In genomic region chr7:80184968-80185367, GRCm38 (mm10) we compare ENCODE assay signal across 11 mouse cellular contexts. TPM values are rescaled to one million over a fixed set of nuclear protein-coding genes. Genes with fewer than 3 reads are reported as not detected.
DNase-seq lines count a peak whose midpoint lies in the region; ATAC-seq lines count a peak whose summit lies in the region.
"Had no signal": no experiment of that assay in that cellular context is flagged by ENCODE, and none has a peak within 500 bp of the region (broad histone marks: within the 10 kb centered on the region; RNA-seq: fewer than 3 reads in every experiment).

No protein-coding gene starts in this region.

- ATAC-seq in forebrain, embryonic 13.5 days, result no peak
- ATAC-seq in kidney, embryonic 14.5 days (ENCODE audit: low FRiP score, low TSS enrichment), result no peak
- ATAC-seq in liver, embryonic 15.5 days (ENCODE audit: insufficient read depth), result no peak

- H3K9me3 ChIP-seq in forebrain, embryonic 10.5 days, result no peaks in the 10 kb centered on the region
- H3K9me3 ChIP-seq in forebrain, embryonic 13.5 days (replicated peaks), result no peaks in the 10 kb centered on the region
- H3K9me3 ChIP-seq in kidney, embryonic 14.5 days (ENCODE audit: control insufficient read depth, low read length), result no peaks in the 10 kb centered on the region
- H3K9me3 ChIP-seq in liver, embryonic 15.5 days (replicated peaks), result no peaks in the 10 kb centered on the region
- H3K9me3 ChIP-seq: embryonic facial prominence, embryonic 15.5 days had no signal

- no peak overlapping the region for H3K4me2 ChIP-seq in forebrain, embryonic 13.5 days
- no peak overlapping the region for H3K4me2 ChIP-seq in kidney, embryonic 14.5 days (replicated peaks; ENCODE audit: low read depth, low read length)
- H3K4me2 ChIP-seq in liver, embryonic 15.5 days, result peak overlapping the region; percentile 10
- H3K4me2 ChIP-seq: embryonic facial prominence, embryonic 15.5 days had no signal

- H3K4me1 ChIP-seq in forebrain, embryonic 10.5 days, result peaks cover 61% of the 10 kb centered on the region
- H3K4me1 ChIP-seq in forebrain, embryonic 13.5 days, result peaks cover 37% of the 10 kb centered on the region
- H3K4me1 ChIP-seq in kidney, embryonic 14.5 days (ENCODE audit: control insufficient read depth, insufficient read depth, low read length), result peaks cover 27% of the 10 kb centered on the region
- H3K4me1 ChIP-seq in brown adipose tissue, adult 24 weeks (ENCODE audit: control insufficient read depth, insufficient read depth, insufficient read length, low read length), result peaks cover 8% of the 10 kb centered on the region
- peaks cover 82% of the 10 kb centered on the region for H3K4me1 ChIP-seq in liver, embryonic 15.5 days (replicated peaks)

- 67% methylated on average over 6 of the region's 6 CpGs for WGBS in forebrain, embryonic 10.5 days
- 67% methylated on average over 6 of the region's 6 CpGs for WGBS in forebrain, embryonic 13.5 days
- 56% methylated on average over 6 of the region's 6 CpGs for whole genome bisulfite sequencing in kidney, embryonic 14.5 days
- WGBS in liver, embryonic 15.5 days (ENCODE audit: insufficient replicate concordance), result 44% methylated on average over 6 of the region's 6 CpGs

- no peak overlapping the region for H3K4me3 ChIP-seq in forebrain, embryonic 10.5 days
- H3K4me3 ChIP-seq in forebrain, embryonic 13.5 days, result no peak overlapping the region
- H3K4me3 ChIP-seq in kidney, embryonic 14.5 days (ENCODE audit: low read length), result no peak overlapping the region
- H3K4me3 ChIP-seq in brown adipose tissue, adult 24 weeks (ENCODE audit: insufficient read depth, low read depth, low read length), result no peak overlapping the region
- no peak overlapping the region for H3K4me3 ChIP-seq in liver, embryonic 15.5 days (replicated peaks)
- H3K4me3 ChIP-seq: embryonic facial prominence, embryonic 15.5 days had no signal

- H3K36me3 ChIP-seq in forebrain, embryonic 10.5 days (replicated peaks), result no peaks in the 10 kb centered on the region
- no peaks in the 10 kb centered on the region for H3K36me3 ChIP-seq in forebrain, embryonic 13.5 days (ENCODE audit: poor library complexity, severe bottlenecking)
- H3K36me3 ChIP-seq in kidney, embryonic 14.5 days (ENCODE audit: control insufficient read depth, insufficient read depth, low read length), result no peaks in the 10 kb centered on the region
- no peaks in the 10 kb centered on the region for H3K36me3 ChIP-seq in liver, embryonic 15.5 days (replicated peaks)
- H3K36me3 ChIP-seq: embryonic facial prominence, embryonic 15.5 days had no signal

- no peaks in the 10 kb centered on the region for H3K27me3 ChIP-seq in forebrain, embryonic 10.5 days (ENCODE audit: poor library complexity, severe bottlenecking)
- no peaks in the 10 kb centered on the region for H3K27me3 ChIP-seq in forebrain, embryonic 13.5 days
- no peaks in the 10 kb centered on the region for H3K27me3 ChIP-seq in kidney, embryonic 14.5 days (ENCODE audit: control insufficient read depth, insufficient read depth, low read length)
- H3K27me3 ChIP-seq in liver, embryonic 15.5 days, result peaks cover 11% of the 10 kb centered on the region; the same call in 1 of the 2 replicates
- H3K27me3 ChIP-seq: embryonic facial prominence, embryonic 15.5 days had no signal

- peak overlapping the region; percentile 67; the same call in 1 of the 2 replicates for H3K27ac ChIP-seq in forebrain, embryonic 10.5 days
- no peak overlapping the region for H3K27ac ChIP-seq in forebrain, embryonic 13.5 days
- H3K27ac ChIP-seq in kidney, embryonic 14.5 days (ENCODE audit: low read depth, low read length), result 0 out of 2 replicates have a peak overlapping the region, but pooled peaks have one; percentile 19
- H3K27ac ChIP-seq in brown adipose tissue, adult 24 weeks (replicated peaks; ENCODE audit: low read depth, low read length), result peak overlapping the region; percentile 42; the same call in 1 of the 2 replicates
- H3K27ac ChIP-seq in liver, embryonic 15.5 days (replicated peaks), result peak overlapping the region; percentile 90
- H3K27ac ChIP-seq: embryonic facial prominence, embryonic 15.5 days had no signal

- DNase-seq in forebrain, embryonic 10.5 days (ENCODE audit: extremely low spot score, low spot score), result no peak
- no peak for DNase-seq in kidney, postnatal 14 days
- no peak for DNase-seq in left cerebral cortex, adult 9 months (ENCODE audit: low spot score in 2 of 2)
- DNase-seq in thymus, postnatal 4 days, result no peak
- DNase-seq: cerebellum, adult 2 months; gastrocnemius, postnatal 10 days had no signal

- H3K9ac ChIP-seq in forebrain, embryonic 13.5 days, result no peak overlapping the region
- H3K9ac ChIP-seq in kidney, embryonic 14.5 days (ENCODE audit: low read depth, low read length), result no peak overlapping the region
- H3K9ac ChIP-seq in liver, embryonic 15.5 days, result peak overlapping the region; percentile 72; the same call in 1 of the 2 replicates
- H3K9ac ChIP-seq: embryonic facial prominence, embryonic 15.5 days had no signal

RNA-seq across cellular contexts. Expression of gene Sema4b, which starts 1.7 kb away (rescaled TPM):
- 15.1 and 15.9 TPM in 2 replicates for polyA plus RNA-seq in forebrain, embryonic 10.5 days (2016; fragmentation: Nextera tagmentation; extraction: Ambion mirVana)
- polyA plus RNA-seq in forebrain, embryonic 13.5 days (2015; fragmentation: Nextera tagmentation; extraction: Ambion mirVana), result 20.7 and 22.3 TPM in 2 replicates
- polyA plus RNA-seq in kidney, embryonic 14.5 days (2014; fragmentation: Nextera tagmentation; extraction: Ambion mirVana), result 13.0 and 19.9 TPM in 2 replicates
- 13.1 and 15.1 TPM in 2 replicates for polyA plus RNA-seq in brown adipose tissue, adult 24 weeks (2012; ENCODE audit: insufficient read depth, insufficient read length, missing spikeins)
- polyA plus RNA-seq in liver, embryonic 15.5 days (2015; fragmentation: Nextera tagmentation; extraction: Ambion mirVana), result 15.2 and 15.5 TPM in 2 replicates

RNA-seq across cellular contexts. Expression of gene Cib1, which starts 47.6 kb away (rescaled TPM):
- 69.0 and 70.2 TPM in 2 replicates for polyA plus RNA-seq in forebrain, embryonic 10.5 days (2016; fragmentation: Nextera tagmentation; extraction: Ambion mirVana)
- polyA plus RNA-seq in forebrain, embryonic 13.5 days (2015; fragmentation: Nextera tagmentation; extraction: Ambion mirVana), result 34.4 and 37.8 TPM in 2 replicates
- 100 and 139 TPM in 2 replicates for polyA plus RNA-seq in kidney, embryonic 14.5 days (2014; fragmentation: Nextera tagmentation; extraction: Ambion mirVana)
- 56.7 and 63.4 TPM in 2 replicates for polyA plus RNA-seq in brown adipose tissue, adult 24 weeks (2012; ENCODE audit: insufficient read depth, insufficient read length, missing spikeins)
- polyA plus RNA-seq in liver, embryonic 15.5 days (2015; fragmentation: Nextera tagmentation; extraction: Ambion mirVana), result 84.7 and 85.0 TPM in 2 replicates

RNA-seq across cellular contexts. Expression of gene Gdpgp1, which starts 47.7 kb away (rescaled TPM):
- polyA plus RNA-seq in forebrain, embryonic 10.5 days (2016; fragmentation: Nextera tagmentation; extraction: Ambion mirVana), result 6.3 and 6.7 TPM in 2 replicates
- 3.3 and 3.8 TPM in 2 replicates for polyA plus RNA-seq in forebrain, embryonic 13.5 days (2015; fragmentation: Nextera tagmentation; extraction: Ambion mirVana)
- polyA plus RNA-seq in kidney, embryonic 14.5 days (2014; fragmentation: Nextera tagmentation; extraction: Ambion mirVana), result 3.3 and 5.3 TPM in 2 replicates
- 0.71 and 2.9 TPM in 2 replicates for polyA plus RNA-seq in brown adipose tissue, adult 24 weeks (2012; ENCODE audit: insufficient read depth, insufficient read length, missing spikeins)
- 2.0 and 2.1 TPM in 2 replicates for polyA plus RNA-seq in liver, embryonic 15.5 days (2015; fragmentation: Nextera tagmentation; extraction: Ambion mirVana)
